Mouse (Mus musculus): Measurements from ENCODE around the gene Atg3. TPM values are rescaled to one million over a fixed set of nuclear protein-coding genes. Genes with fewer than 3 reads are reported as not detected.

Atg3 gene
- 38.6 and 41.3 TPM in 2 replicates for polyA plus RNA-seq (2014; fragmentation: Nextera tagmentation; extraction: Ambion mirVana)

GRCm38 (mm10) chr16:45158522-45159388 lies at the start of gene Atg3, which contains the start of gene Slc35a5:
TSS of gene Atg3 (plus strand) at chr16:45158785.
TSS of gene Slc35a5 (minus strand) at chr16:45158706.
- Histone ChIP-seq H3K9ac (ENCODE audit: low read length) (peak within 1 kb of the TSS; percentile 82), H3K36me3 (ENCODE audit: control insufficient read depth, insufficient read depth, low read length) (no peaks in the 10 kb centered on the region), H3K4me3 (ENCODE audit: low read depth, low read length) (peak within 1 kb of the TSS; percentile 80), H3K4me1 (replicated peaks; ENCODE audit: control insufficient read depth, insufficient read depth, low read length) (peaks cover 4% of the 10 kb centered on the region; the same call in 1 of the 2 replicates), H3K4me2 (ENCODE audit: low read depth, low read length, severe bottlenecking) (peak within 1 kb of the TSS; percentile 86), H3K27me3 (ENCODE audit: control insufficient read depth, insufficient read depth, low read length) (no peaks in the 10 kb centered on the region), H3K27ac (ENCODE audit: low read depth, low read length) (peak within 1 kb of the TSS; percentile 81), H3K9me3 (ENCODE audit: control insufficient read depth, low read length) (no peaks in the 10 kb centered on the region)
- peak; percentile 98 for DNase-seq (ENCODE audit: low spot score)
- ATAC-seq (replicated peaks; ENCODE audit: low FRiP score): peak; percentile 99
- under 1% methylated on average over 62 of the region's 64 CpGs for WGBS

GRCm38 (mm10) chr16:45110498-45110897 lies 48.1 kb upstream of the Atg3 start:
- Histone ChIP-seq H3K27ac (ENCODE audit: low read depth, low read length) (no peak overlapping the region), H3K27me3 (ENCODE audit: control insufficient read depth, insufficient read depth, low read length) (no peaks in the 10 kb centered on the region), H3K9ac (ENCODE audit: low read length) (no peak overlapping the region), H3K36me3 (ENCODE audit: control insufficient read depth, insufficient read depth, low read length) (no peaks in the 10 kb centered on the region), H3K4me1 (replicated peaks; ENCODE audit: control insufficient read depth, insufficient read depth, low read length) (no peaks in the 10 kb centered on the region), H3K4me2 (ENCODE audit: low read depth, low read length, severe bottlenecking) (no peak overlapping the region), H3K9me3 (ENCODE audit: control insufficient read depth, low read length) (no peaks in the 10 kb centered on the region), H3K4me3 (ENCODE audit: low read depth, low read length) (no peak overlapping the region)
- ATAC-seq (replicated peaks; ENCODE audit: low FRiP score) (no peak), DNase-seq (ENCODE audit: low spot score) (no peak)
- 66% methylated on average over 4 of the region's 4 CpGs for WGBS

GRCm38 (mm10) chr16:45117200-45117599 lies 41.4 kb upstream of the Atg3 start:
- Histone ChIP-seq H3K4me1 (replicated peaks; ENCODE audit: control insufficient read depth, insufficient read depth, low read length) (no peaks in the 10 kb centered on the region), H3K9me3 (ENCODE audit: control insufficient read depth, low read length) (no peaks in the 10 kb centered on the region), H3K27me3 (ENCODE audit: control insufficient read depth, insufficient read depth, low read length) (no peaks in the 10 kb centered on the region), H3K4me2 (ENCODE audit: low read depth, low read length, severe bottlenecking) (no peak overlapping the region), H3K4me3 (ENCODE audit: low read depth, low read length) (no peak overlapping the region), H3K36me3 (ENCODE audit: control insufficient read depth, insufficient read depth, low read length) (no peaks in the 10 kb centered on the region), H3K9ac (ENCODE audit: low read length) (no peak overlapping the region), H3K27ac (ENCODE audit: low read depth, low read length) (no peak overlapping the region)
- ATAC-seq (replicated peaks; ENCODE audit: low FRiP score): no peak
- DNase-seq (ENCODE audit: low spot score): no peak
- WGBS: 90% methylated on average over 3 of the region's 3 CpGs

GRCm38 (mm10) chr16:45118760-45119159 lies 39.8 kb upstream of the Atg3 start:
- WGBS: 83% methylated on average over 3 of the region's 3 CpGs

GRCm38 (mm10) chr16:45120844-45121425 lies 37.6 kb upstream of the Atg3 start:
- H3K36me3 ChIP-seq (ENCODE audit: control insufficient read depth, insufficient read depth, low read length): no peaks in the 10 kb centered on the region
- no peaks in the 10 kb centered on the region for H3K4me1 ChIP-seq (replicated peaks; ENCODE audit: control insufficient read depth, insufficient read depth, low read length)
- H3K27ac ChIP-seq (ENCODE audit: low read depth, low read length): no peak overlapping the region
- H3K4me3 ChIP-seq (ENCODE audit: low read depth, low read length): no peak overlapping the region
- no peak for DNase-seq (ENCODE audit: low spot score)
- no peak overlapping the region for H3K9ac ChIP-seq (ENCODE audit: low read length)
- no peak for ATAC-seq (replicated peaks; ENCODE audit: low FRiP score)
- no peaks in the 10 kb centered on the region for H3K9me3 ChIP-seq (ENCODE audit: control insufficient read depth, low read length)
- no peak overlapping the region for H3K4me2 ChIP-seq (ENCODE audit: low read depth, low read length, severe bottlenecking)
- 86% methylated on average over 5 of the region's 5 CpGs for WGBS
- no peaks in the 10 kb centered on the region for H3K27me3 ChIP-seq (ENCODE audit: control insufficient read depth, insufficient read depth, low read length)

More at GRCm38 (mm10) chr16:45118760-45119159, 39.8 kb upstream of the Atg3 start:
- H3K27ac ChIP-seq (ENCODE audit: low read depth, low read length): no peak overlapping the region
- H3K36me3 ChIP-seq (ENCODE audit: control insufficient read depth, insufficient read depth, low read length): no peaks in the 10 kb centered on the region
- H3K27me3 ChIP-seq (ENCODE audit: control insufficient read depth, insufficient read depth, low read length): no peaks in the 10 kb centered on the region
- no peaks in the 10 kb centered on the region for H3K4me1 ChIP-seq (replicated peaks; ENCODE audit: control insufficient read depth, insufficient read depth, low read length)
- H3K4me3 ChIP-seq (ENCODE audit: low read depth, low read length): no peak overlapping the region
- H3K9ac ChIP-seq (ENCODE audit: low read length): no peak overlapping the region
- no peak overlapping the region for H3K4me2 ChIP-seq (ENCODE audit: low read depth, low read length, severe bottlenecking)
- no peaks in the 10 kb centered on the region for H3K9me3 ChIP-seq (ENCODE audit: control insufficient read depth, low read length)
- DNase-seq (ENCODE audit: low spot score): no peak
- ATAC-seq (replicated peaks; ENCODE audit: low FRiP score): no peak

- no peak for DNase-seq (ENCODE audit: low spot score)
These were observed 36.0 kb upstream of the Atg3 start for GRCm38 (mm10) chr16:45122571-45122970.

GRCm38 (mm10) chr16:45124230-45125203 lies 34.1 kb upstream of the Atg3 start:
- Histone ChIP-seq H3K9me3 (ENCODE audit: control insufficient read depth, low read length) (no peaks in the 10 kb centered on the region), H3K4me1 (replicated peaks; ENCODE audit: control insufficient read depth, insufficient read depth, low read length) (no peaks in the 10 kb centered on the region), H3K4me2 (ENCODE audit: low read depth, low read length, severe bottlenecking) (no peak overlapping the region), H3K27ac (ENCODE audit: low read depth, low read length) (no peak overlapping the region), H3K4me3 (ENCODE audit: low read depth, low read length) (no peak overlapping the region), H3K9ac (ENCODE audit: low read length) (no peak overlapping the region), H3K27me3 (ENCODE audit: control insufficient read depth, insufficient read depth, low read length) (no peaks in the 10 kb centered on the region), H3K36me3 (ENCODE audit: control insufficient read depth, insufficient read depth, low read length) (no peaks in the 10 kb centered on the region)
- 70% methylated on average over 9 of the region's 9 CpGs for WGBS
- ATAC-seq (replicated peaks; ENCODE audit: low FRiP score): no peak
- DNase-seq (ENCODE audit: low spot score): no peak

More at GRCm38 (mm10) chr16:45122571-45122970, 36.0 kb upstream of the Atg3 start:
- WGBS: 54% methylated on average over 5 of the region's 5 CpGs
- no peak for ATAC-seq (replicated peaks; ENCODE audit: low FRiP score)
- Histone ChIP-seq H3K27me3 (ENCODE audit: control insufficient read depth, insufficient read depth, low read length) (no peaks in the 10 kb centered on the region), H3K36me3 (ENCODE audit: control insufficient read depth, insufficient read depth, low read length) (no peaks in the 10 kb centered on the region), H3K27ac (ENCODE audit: low read depth, low read length) (no peak overlapping the region), H3K9me3 (ENCODE audit: control insufficient read depth, low read length) (no peaks in the 10 kb centered on the region), H3K4me1 (replicated peaks; ENCODE audit: control insufficient read depth, insufficient read depth, low read length) (no peaks in the 10 kb centered on the region), H3K4me3 (ENCODE audit: low read depth, low read length) (no peak overlapping the region), H3K9ac (ENCODE audit: low read length) (no peak overlapping the region), H3K4me2 (ENCODE audit: low read depth, low read length, severe bottlenecking) (no peak overlapping the region)

All from forebrain, embryonic 11.5 days (tissue).